Mouse (Mus musculus) liver, embryonic 11.5 days (tissue): ENCODE measurements around the gene Nfe2l1. TPM values are rescaled to one million over a fixed set of nuclear protein-coding genes. Genes with fewer than 3 reads are reported as not detected.
"Not testable (repeated sequence)": the region's sequence is repeated elsewhere in the genome, so short reads cannot be mapped to it uniquely, and the experiment has no call there.

Experiments
- ATAC-seq: fragments of 200-750 bp; cut with Nextera tagmentation; replicated peaks from 2 replicates; pipeline ENCODE4 v1.8.0; 2017; ENCODE audit warnings: moderate number of reproducible peaks, mild to moderate bottlenecking, moderate TSS enrichment, moderate library complexity; ENCODE audit not compliant: low FRiP score
- DNase-seq: peaks from one replicate; pipeline ENCODE4 v3.0.0-alpha.2; 2017; ENCODE audit warnings: low spot score
- H3K27ac ChIP-seq: fragments of 300-500 bp; sonication (generic); 2 replicates; pipeline ENCODE4 v1.5.1; 2014; ENCODE audit warnings: mild to moderate bottlenecking, low read depth, low read length, control low read depth
- H3K27me3 ChIP-seq: fragments of 300-500 bp; sonication (generic); replicated peaks from 2 replicates; pipeline ENCODE4 v1.6.1; 2014; ENCODE audit warnings: low read length, mixed read lengths; ENCODE audit not compliant: control insufficient read depth, insufficient read depth
- H3K36me3 ChIP-seq: fragments of 300-500 bp; sonication (generic); 2 replicates; pipeline ENCODE4 v1.6.1; 2014; ENCODE audit warnings: mild to moderate bottlenecking, low read length, moderate library complexity, mixed read lengths; ENCODE audit not compliant: control insufficient read depth, insufficient read depth
- H3K4me1 ChIP-seq: fragments of 300-500 bp; sonication (generic); replicated peaks from 2 replicates; pipeline ENCODE4 v1.6.1; 2014; ENCODE audit warnings: low read length, mixed read lengths; ENCODE audit not compliant: control insufficient read depth, insufficient read depth
- H3K4me2 ChIP-seq: fragments of 300-500 bp; sonication (generic); 2 replicates; pipeline ENCODE4 v1.6.1; 2014; ENCODE audit warnings: mild to moderate bottlenecking, control low read depth, moderate library complexity
- H3K4me3 ChIP-seq: fragments of 300-500 bp; sonication (generic); 2 replicates; pipeline ENCODE4 v1.5.1; 2014; ENCODE audit warnings: low read depth, low read length, control low read depth
- H3K9ac ChIP-seq: fragments of 300-500 bp; sonication (generic); 2 replicates; pipeline ENCODE4 v1.6.1; 2014; ENCODE audit warnings: low read depth, low read length, control low read depth
- H3K9me3 ChIP-seq: fragments of 300-500 bp; sonication (generic); 2 replicates; pipeline ENCODE4 v1.6.1; 2016; ENCODE audit warnings: low read length, inconsistent platforms, mixed read lengths; ENCODE audit not compliant: control insufficient read depth
- WGBS: fragments of 180-500 bp; shearing (Covaris S2); extraction: QIAGEN DNeasy Blood & Tissue Kit; methylation state at CpG from one replicate; pipeline ENCODE4 v1.1.7; 2014; 5-methylcytosine and 5-hydroxymethylcytosine counted together
- polyA plus RNA-seq: library from polyadenylated mRNA; unstranded; fragments of >200 nt; fragmentation: Nextera tagmentation; extraction: Ambion mirVana; gene quantifications from 2 replicates; pipeline ENCODE4 v1.2.1, GENCODE M21; 2014

Gene Nfe2l1
- polyA plus RNA-seq, 1 experiment from 2014 or later = 27.6 TPM

DNA sequence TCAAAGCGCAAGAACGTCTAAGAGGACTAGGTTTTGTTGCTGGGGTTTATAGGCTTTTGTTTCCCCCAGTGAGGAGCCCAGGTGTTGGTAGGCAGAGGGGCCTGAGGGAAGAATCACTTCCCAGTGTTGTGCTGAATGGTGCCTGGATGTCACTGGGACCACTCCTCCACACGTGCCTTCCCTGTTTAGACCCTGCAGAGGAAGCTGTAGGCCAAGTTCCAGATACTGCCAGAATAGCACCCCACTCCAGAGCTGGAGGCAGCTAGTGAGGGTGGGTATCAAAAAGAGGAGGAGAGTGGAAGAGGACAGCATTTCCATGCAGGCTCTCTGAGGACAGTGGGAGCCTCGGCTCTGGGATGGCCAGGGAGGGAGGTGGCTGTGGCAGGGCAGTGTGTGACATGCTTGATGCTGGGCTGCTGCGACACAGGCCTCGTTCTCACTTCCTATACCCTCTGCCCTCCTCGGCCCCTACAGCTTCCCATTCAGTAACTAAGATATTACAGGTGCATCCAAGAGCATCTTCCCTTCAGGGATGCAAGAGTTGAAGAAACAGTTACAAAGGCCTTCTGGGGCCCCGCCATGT is 11.5 kb downstream of the Nfe2l1 start:
- no peak overlapping the region for H3K9ac ChIP-seq
- ATAC-seq (no peak), DNase-seq (no peak)
- H3K4me1 ChIP-seq = peaks cover 4% of the 10 kb centered on the region
- peaks cover 58% of the 10 kb centered on the region for H3K36me3 ChIP-seq
- no peaks in the 10 kb centered on the region for H3K9me3 ChIP-seq
- H3K4me2 ChIP-seq = no peak overlapping the region
- H3K27me3 ChIP-seq = no peaks in the 10 kb centered on the region
- H3K27ac ChIP-seq = no peak overlapping the region
- H3K4me3 ChIP-seq = no peak overlapping the region
- WGBS = 85% methylated on average over 8 of the region's 8 CpGs

DNA sequence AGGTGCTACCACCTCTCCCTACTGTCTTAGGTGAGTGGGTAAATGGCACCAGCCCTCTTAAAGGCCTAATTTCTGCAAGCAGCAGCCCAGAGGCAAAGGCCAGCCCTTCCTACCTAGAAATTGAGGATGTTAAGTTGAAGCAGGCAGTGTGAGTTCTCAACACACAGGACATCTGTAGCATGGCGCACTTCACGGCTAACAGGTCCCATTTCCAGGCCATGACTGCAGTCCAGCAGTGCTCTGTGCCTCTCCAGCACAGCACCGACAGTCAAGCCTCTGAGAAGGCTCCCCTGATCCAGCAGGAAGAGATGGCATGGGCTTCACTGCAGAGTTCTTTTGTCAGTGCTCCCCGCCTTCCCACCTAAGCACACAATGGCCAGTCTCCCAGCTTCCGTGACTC is 12.8 kb downstream of the Nfe2l1 start:
- 91% methylated on average over 5 of the region's 5 CpGs for WGBS
- H3K27me3 ChIP-seq = no peaks in the 10 kb centered on the region
- H3K4me1 ChIP-seq = no peaks in the 10 kb centered on the region
- H3K9me3 ChIP-seq = no peaks in the 10 kb centered on the region
- no peak overlapping the region for H3K4me3 ChIP-seq
- H3K9ac ChIP-seq = no peak overlapping the region
- H3K36me3 ChIP-seq = peaks cover 51% of the 10 kb centered on the region
- H3K4me2 ChIP-seq = no peak overlapping the region
- DNase-seq (no peak), ATAC-seq (no peak)
- H3K27ac ChIP-seq = no peak overlapping the region

DNA sequence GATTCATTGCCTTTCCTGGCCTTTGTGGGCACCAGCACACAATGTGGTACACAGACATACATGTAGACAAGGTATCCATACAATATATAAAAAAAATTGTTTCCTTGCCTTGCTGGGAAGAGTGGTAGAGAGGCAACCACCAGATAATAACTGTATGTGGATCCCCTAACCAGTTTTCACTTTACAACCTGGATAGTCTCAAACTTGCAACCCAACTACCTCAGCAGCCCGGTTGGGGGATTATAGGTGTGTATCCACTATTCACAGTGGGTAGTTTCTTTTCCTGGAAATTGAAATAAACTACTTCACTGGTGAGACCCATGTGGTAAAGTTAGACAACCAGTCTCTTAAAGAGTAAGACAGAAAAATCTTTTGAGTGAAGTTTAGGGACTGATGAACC is 13.3 kb downstream of the Nfe2l1 start:
- H3K4me1 ChIP-seq = no peaks in the 10 kb centered on the region
- ATAC-seq (no peak), DNase-seq (no peak)
- H3K4me3 ChIP-seq = no peak overlapping the region
- H3K4me2 ChIP-seq = no peak overlapping the region
- 88% methylated on average over 1 of the region's 1 CpGs for WGBS
- no peaks in the 10 kb centered on the region for H3K27me3 ChIP-seq
- no peak overlapping the region for H3K27ac ChIP-seq
- peaks cover 46% of the 10 kb centered on the region for H3K36me3 ChIP-seq
- no peaks in the 10 kb centered on the region for H3K9me3 ChIP-seq
- no peak overlapping the region for H3K9ac ChIP-seq

DNA sequence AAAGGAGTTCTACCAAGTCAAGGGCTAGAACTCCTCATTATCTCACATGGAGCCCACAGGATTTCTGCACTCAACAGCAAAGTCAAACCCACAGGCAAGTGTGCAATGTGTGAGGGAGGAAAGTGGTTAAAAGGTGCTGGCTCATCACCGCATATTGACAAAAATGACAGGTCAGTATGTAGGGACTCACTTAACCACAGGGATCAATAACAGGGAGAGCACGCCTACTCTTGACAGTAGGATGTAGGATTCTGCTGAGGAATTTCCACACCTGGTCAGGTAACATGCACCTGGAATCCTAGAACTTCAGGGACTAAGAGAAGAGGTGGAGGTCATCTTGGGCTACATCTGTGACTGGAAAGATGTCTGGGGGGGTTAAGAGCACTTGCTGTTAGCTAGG is 13.9 kb downstream of the Nfe2l1 start:
- H3K36me3 ChIP-seq = peaks cover 41% of the 10 kb centered on the region
- H3K27me3 ChIP-seq = no peaks in the 10 kb centered on the region
- H3K9ac ChIP-seq = no peak overlapping the region
- H3K27ac ChIP-seq = no peak overlapping the region
- DNase-seq (no peak), ATAC-seq (no peak)
- no peak overlapping the region for H3K4me2 ChIP-seq
- H3K4me1 ChIP-seq = no peaks in the 10 kb centered on the region
- 93% methylated on average over 2 of the region's 2 CpGs for WGBS
- H3K9me3 ChIP-seq = no peaks in the 10 kb centered on the region
- no peak overlapping the region for H3K4me3 ChIP-seq

DNA sequence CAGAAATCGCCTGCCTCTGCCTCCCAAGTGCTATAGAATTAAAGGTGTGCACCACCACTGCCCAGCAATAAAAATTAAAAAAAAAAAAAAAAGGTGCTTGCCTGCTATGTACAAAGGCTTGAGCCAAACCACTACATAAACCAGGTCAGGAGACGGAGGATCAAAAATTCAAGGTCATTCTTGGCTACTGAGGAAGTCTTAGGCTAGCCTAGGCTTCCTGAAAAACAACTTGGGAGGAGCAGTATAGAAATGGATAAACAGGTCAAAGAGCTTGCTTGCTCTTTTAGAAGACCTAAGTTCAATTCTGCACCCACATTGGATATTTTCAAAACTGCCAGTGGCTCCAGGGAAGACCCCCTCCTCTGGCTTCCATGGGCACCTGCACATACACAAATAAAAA is 15.3 kb downstream of the Nfe2l1 start:
- no peak for ATAC-seq
- H3K9ac ChIP-seq = no peak overlapping the region
- no peak overlapping the region for H3K27ac ChIP-seq
- DNase-seq = no peak
- H3K4me1 ChIP-seq = no peaks in the 10 kb centered on the region
- H3K9me3 ChIP-seq = no peaks in the 10 kb centered on the region
- H3K27me3 ChIP-seq = no peaks in the 10 kb centered on the region
- peaks cover 35% of the 10 kb centered on the region for H3K36me3 ChIP-seq
- 86% methylated on average over 2 of the region's 2 CpGs for WGBS
- no peak overlapping the region for H3K4me2 ChIP-seq
- no peak overlapping the region for H3K4me3 ChIP-seq

DNA sequence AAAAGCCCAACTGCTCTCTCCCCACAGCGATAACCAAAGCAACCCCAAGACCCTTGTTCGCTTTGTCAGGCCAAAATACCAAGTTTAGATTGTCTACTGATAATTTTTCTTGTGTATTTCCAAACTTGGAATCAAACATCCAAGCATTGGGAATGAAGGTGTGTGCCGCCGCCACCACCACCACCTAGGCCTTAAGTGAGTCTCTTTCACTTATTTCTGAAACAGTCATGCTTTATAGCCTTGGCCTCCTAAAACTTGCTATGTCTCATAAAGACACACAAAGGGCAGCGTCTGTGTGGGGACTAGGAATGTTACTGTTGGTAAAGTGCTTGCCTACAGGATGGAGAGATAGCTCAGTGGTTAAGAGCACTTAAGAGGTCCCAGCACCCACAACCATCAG is 15.8 kb downstream of the Nfe2l1 start:
- no peak overlapping the region for H3K4me3 ChIP-seq
- H3K9ac ChIP-seq = no peak overlapping the region
- no peak overlapping the region for H3K4me2 ChIP-seq
- H3K4me1 ChIP-seq = no peaks in the 10 kb centered on the region
- no peaks in the 10 kb centered on the region for H3K9me3 ChIP-seq
- no peaks in the 10 kb centered on the region for H3K27me3 ChIP-seq
- WGBS = 84% methylated on average over 5 of the region's 5 CpGs
- no peak for ATAC-seq
- no peak overlapping the region for H3K27ac ChIP-seq
- no peak for DNase-seq
- peaks cover 34% of the 10 kb centered on the region for H3K36me3 ChIP-seq

DNA sequence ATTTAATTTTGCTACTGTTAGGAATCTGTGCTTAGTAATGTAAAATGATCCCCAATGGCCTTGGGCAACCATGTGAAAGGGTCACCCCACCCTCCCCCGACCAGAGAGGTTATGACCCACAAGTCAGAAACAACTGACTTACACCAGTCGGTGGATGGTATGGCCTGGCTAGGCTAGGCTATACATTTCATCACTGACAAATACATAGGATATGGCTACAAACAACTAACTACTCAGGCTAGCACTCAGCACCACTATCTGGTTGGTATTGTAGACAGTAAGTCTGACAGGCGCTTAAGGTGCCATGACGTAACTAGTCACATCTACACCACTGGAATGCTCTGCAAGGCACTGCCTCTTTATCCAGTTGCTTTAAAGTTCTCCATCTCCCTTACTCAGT is 16.3 kb downstream of the Nfe2l1 start:
- DNase-seq (no peak), ATAC-seq (no peak)
- Histone ChIP-seq H3K4me2 (no peak overlapping the region), H3K9ac (no peak overlapping the region), H3K9me3 (no peaks in the 10 kb centered on the region), H3K4me1 (no peaks in the 10 kb centered on the region), H3K36me3 (peaks cover 34% of the 10 kb centered on the region), H3K27ac (no peak overlapping the region), H3K27me3 (no peaks in the 10 kb centered on the region), H3K4me3 (no peak overlapping the region)
- 85% methylated on average over 4 of the region's 4 CpGs for WGBS

DNA sequence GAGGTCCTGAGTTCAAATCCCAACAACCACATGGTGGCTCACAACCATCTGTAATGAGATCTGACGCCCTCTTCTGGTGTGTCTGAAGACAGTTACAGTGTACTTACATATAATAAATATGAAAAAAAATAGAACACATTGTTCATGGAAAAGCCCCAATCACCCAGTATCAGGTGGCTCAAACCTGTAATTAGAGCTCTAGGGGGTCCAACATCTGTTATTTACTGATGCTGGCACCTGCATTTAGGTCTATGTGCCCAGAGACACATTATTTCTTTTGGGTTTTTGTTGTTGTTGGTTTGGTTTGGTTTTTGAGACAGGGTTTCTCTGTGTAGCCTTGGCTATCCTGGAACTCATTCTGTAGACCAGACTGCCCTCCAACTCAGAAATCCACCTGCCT is 18.6 kb downstream of the Nfe2l1 start:
- WGBS = 88% methylated on average over 1 of the region's 1 CpGs
- not testable (repeated sequence) for H3K4me1 ChIP-seq, H3K27ac ChIP-seq

DNA sequence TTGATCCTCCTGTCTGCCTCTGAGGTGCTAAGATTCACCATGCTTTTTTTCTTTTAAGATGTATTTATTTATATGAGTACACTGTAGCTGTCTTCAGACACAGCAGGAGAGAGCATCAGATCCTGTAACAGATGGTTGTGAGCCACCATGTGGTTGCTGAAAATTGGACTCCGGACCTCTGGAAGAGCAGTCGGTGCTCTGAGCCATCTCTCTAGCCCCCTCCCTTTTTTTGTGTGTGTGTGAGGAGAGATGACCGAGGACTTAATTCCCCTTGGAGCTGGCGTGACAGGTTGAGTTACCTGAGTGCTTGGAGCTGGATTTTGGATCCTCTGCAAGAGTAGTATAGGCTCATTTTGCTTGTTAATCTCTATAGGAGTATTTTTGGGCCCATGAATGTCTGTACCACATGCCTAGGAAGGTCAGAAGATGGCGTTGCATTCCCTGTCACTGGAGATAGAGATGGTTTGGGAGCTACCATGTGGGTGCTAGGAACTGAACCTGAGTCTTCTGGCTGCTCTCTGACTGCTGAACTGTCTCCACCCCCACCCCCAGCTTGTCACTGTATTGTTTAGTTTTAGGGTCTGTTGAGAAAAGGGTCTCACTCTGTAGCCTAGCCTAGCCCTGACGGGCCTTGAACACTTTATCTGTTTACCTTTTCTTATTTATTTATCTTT is 20.1 kb downstream of the Nfe2l1 start:
- Histone ChIP-seq H3K27me3 (no peaks in the 10 kb centered on the region), H3K27ac (no peak overlapping the region), H3K9ac (no peak overlapping the region), H3K4me1 (no peaks in the 10 kb centered on the region), H3K36me3 (peaks cover 31% of the 10 kb centered on the region), H3K4me3 (no peak overlapping the region), H3K4me2 (no peak overlapping the region), H3K9me3 (no peaks in the 10 kb centered on the region)
- 93% methylated on average over 6 of the region's 6 CpGs for WGBS
- DNase-seq = no peak
- ATAC-seq = no peak

More for the DNA sequence above, 18.6 kb downstream of the Nfe2l1 start:
- H3K9ac ChIP-seq, H3K27me3 ChIP-seq, H3K4me3 ChIP-seq, ATAC-seq, H3K9me3 ChIP-seq, DNase-seq, H3K4me2 ChIP-seq: not testable (repeated sequence)
- peaks cover 31% of the 10 kb centered on the region for H3K36me3 ChIP-seq
